Mouse (Mus musculus): ENCODE measurements around the gene Kif1bp.
"Not testable (repeated sequence)": the region's sequence is repeated elsewhere in the genome, so short reads cannot be mapped to it uniquely, and the experiment has no call there.

The Kif1bp gene

DNA sequence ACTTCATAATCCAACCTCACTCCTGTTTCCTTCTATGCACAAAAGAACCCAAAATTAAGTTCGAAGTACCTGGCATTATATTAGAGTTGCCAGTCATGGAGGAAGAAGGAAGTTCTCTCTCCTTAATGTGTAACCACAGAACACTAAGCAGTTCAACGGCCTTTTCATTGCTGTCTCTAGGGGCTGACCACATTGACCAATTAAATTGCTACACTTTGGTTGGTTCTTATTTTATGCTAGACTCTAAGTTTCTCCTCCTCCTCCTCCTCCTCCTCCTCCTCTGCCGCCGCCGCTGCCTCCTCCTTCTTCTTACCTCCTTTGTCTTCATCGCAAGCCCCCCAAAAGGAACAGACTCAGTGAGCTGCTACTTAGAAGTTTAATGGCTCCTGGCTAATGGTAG, 66.7 kb downstream of the Kif1bp start:
- no peak for DNase-seq (ENCODE audit: extremely low spot score)

DNA sequence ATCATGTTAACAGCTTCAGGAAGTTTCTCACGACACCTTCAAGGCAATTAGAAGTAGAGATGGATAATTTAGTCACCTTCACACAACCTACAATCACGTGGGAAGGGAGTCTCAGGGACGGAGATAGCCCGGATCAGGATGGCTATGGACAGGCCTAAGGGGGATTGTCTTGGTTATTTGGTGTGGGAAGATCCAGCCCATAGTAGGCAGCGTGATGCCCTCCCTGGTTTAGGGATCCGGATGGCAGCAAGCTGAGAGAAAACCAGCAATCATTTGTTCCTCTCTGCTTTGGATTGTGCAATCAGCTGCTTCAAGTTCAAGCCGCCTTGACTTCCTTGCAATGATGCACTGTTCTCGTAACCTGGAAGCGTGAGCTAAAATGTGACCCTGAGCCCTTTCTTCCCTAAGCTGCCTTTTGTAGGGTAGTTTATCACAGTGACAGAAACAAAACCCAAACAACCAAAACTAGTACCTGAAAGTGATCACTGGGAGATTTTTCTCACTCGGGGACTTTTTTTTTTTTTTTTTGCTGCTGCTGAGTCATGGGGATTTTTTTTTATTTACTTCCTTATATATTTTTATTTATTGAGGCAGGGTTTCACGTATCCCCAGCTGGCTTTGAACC, 69.1 kb downstream of the Kif1bp start:
- DNase-seq (ENCODE audit: extremely low spot score): no peak

DNA sequence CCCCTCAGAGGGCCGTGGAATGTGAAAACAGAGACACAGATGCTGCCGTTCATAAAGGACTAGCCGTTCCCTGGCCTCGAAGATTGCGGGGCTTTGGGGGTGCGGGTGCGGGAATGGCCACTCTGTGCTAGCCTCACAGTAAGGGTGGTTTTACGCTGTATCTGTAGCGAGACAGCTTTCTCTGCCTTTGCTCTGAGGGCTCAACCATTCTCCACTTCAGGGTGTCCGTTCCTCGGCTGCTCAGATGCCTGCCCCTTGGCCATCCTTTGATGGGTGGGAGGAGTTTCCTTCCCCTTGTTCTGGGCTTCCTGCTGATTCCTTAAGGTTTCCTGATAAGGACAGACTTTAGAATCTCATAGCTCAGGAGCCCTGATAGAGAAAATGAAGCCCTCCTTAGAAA, 69.8 kb downstream of the Kif1bp start:
- peak; percentile 10 for DNase-seq (ENCODE audit: extremely low spot score)

- peak; percentile 8 for DNase-seq (ENCODE audit: extremely low spot score)
Measured at GRCm38 (mm10) chr10:62507591-62508308, 70.5 kb downstream of the Kif1bp start.

DNA sequence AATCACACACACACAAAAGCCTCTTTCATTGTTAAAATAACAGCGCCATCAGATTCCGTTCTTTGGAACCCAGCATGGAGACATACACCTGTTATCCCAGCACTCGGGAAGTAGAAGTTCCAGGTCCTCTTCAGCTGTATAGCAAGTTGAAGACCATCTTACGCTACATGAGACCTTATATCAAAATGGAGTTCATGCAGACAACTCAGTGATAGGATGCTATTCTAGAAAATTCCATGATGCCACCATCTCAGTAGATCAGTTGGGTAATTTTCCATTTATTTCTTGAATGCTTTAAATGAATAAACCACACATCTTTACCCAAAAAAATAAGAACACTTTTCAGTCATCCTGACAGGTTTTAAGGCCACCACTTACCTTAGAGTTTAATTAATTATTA, 71.2 kb downstream of the Kif1bp start:
- DNase-seq (ENCODE audit: extremely low spot score): no peak

DNA sequence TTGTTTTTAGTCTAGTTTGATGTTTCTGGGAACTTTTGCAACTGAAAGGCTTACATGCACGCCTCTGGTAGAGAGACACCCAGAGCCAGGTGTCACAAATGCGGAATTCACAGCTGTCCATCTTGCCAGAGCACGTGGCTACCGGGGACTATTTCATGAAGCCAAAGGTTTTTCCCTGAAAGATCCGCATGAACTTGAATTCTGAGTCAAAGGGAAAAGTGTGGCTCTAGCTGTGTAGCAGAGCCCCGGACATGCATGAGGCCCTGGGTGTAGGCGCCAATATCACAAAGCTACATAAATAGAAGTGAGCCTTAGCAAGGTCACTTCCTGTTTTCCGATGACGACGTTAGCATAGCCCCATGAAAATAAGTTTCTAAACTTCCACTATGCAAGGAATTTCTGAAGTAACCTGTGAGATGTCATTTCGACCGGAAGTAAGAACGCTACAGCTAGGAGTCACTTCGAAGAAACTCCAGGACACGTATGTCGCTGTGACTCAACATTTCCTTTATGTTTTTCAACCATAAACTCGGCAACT, 72.2 kb downstream of the Kif1bp start:
- no peak for DNase-seq (ENCODE audit: extremely low spot score)

GRCm38 (mm10) chr10:62505224-62505983, 72.9 kb downstream of the Kif1bp start:
- DNase-seq (ENCODE audit: extremely low spot score): no peak

- no peak for DNase-seq (ENCODE audit: extremely low spot score)
Measured at GRCm38 (mm10) chr10:62503836-62504628, 74.2 kb downstream of the Kif1bp start.

GRCm38 (mm10) chr10:62503353-62503752, 74.9 kb downstream of the Kif1bp start:
- no peak for DNase-seq (ENCODE audit: extremely low spot score)

DNA sequence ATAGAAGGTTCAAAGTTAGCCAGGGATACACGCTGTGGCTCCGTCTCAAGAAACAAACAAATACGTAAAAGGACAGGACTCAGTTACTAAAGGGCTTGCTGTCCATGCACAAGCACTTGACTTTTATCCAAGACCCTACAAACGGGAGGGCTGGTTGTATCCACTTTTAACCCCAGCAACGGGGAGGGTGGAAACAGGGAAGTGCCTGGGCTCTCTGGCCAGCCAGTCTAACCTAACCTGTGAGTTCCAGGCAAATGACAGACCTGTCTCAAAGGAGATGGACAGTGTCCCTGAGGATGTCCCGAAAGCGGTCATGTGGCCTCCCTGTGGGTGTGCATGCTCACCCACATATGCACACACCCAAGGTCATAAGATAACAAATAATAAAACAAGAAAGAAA, 76.3 kb downstream of the Kif1bp start:
- no peak for DNase-seq (ENCODE audit: extremely low spot score)

GRCm38 (mm10) chr10:62500916-62501615, 77.2 kb downstream of the Kif1bp start:
- no peak for DNase-seq (ENCODE audit: extremely low spot score)

DNA sequence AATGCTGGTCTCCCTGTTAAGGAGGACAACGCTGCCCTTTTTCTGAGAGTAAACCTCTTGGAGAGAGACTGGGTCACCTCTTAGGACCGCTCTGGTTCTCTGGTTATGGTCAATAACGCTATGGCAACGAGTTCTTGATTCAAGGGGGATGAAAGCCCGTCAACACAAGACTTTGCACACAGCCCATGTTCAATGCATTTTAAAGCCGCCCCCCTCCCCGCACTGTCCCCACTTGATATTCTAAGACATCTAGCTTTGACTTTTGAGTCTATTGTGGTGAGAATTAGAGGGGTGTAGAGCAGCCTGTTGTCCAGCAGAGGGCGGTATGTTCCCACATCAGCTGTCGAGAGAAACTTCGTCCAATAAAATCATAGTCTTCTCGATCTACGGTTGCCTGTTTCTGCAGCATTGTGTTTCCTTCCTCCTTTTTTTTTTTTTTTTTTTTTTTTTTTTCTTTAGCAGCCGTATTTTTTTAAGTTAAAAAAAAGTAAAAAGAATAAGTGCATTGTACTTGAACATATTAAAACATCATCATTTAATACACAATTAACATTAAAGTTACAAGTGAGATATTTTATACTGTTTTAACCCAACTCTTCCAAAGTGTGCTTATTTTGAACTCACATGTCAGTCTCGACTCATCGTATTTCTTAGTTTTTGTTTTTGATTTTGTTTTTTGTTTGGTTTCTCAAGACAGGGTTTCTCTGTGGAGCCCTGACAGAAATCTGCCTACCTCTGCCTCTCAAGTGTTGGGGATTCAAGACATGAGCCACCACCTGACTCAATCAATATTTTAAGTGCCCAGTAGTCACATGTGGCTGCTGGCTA, 78.0 kb downstream of the Kif1bp start:
- peak; percentile 69 for DNase-seq (ENCODE audit: extremely low spot score)

GRCm38 (mm10) chr10:62491681-62492080, 86.6 kb downstream of the Kif1bp start:
- not testable (repeated sequence) for DNase-seq (ENCODE audit: extremely low spot score)

Measured in embryo, embryonic 9.5 days (tissue).